ENCODE assay signal across 8 mouse cellular contexts in genomic region chr4:100170161-100170650, GRCm38 (mm10).
DNase-seq lines count a peak whose midpoint lies in the region; ATAC-seq lines count a peak whose summit lies in the region.

No protein-coding gene starts in this region.

- no peak overlapping the region for H3K27ac ChIP-seq in forebrain, embryonic 13.5 days
- peak overlapping the region; percentile 50; the same call in 1 of the 2 replicates for H3K27ac ChIP-seq in limb, embryonic 12.5 days
- no peak overlapping the region for H3K27ac ChIP-seq in neural tube, embryonic 15.5 days (replicated peaks)

- peak overlapping the region; percentile 27 for H3K4me3 ChIP-seq in forebrain, embryonic 13.5 days
- H3K4me3 ChIP-seq in limb, embryonic 12.5 days (replicated peaks): no peak overlapping the region
- H3K4me3 ChIP-seq in neural tube, embryonic 15.5 days (replicated peaks): no peak overlapping the region

- H3K4me1 ChIP-seq in forebrain, embryonic 13.5 days: peaks cover 23% of the 10 kb centered on the region
- H3K4me1 ChIP-seq in limb, embryonic 12.5 days (replicated peaks): peaks cover 53% of the 10 kb centered on the region
- H3K4me1 ChIP-seq in neural tube, embryonic 15.5 days: peaks cover 25% of the 10 kb centered on the region

- 0 out of 2 replicates have a peak overlapping the region, but pooled peaks have one; percentile 12 for H3K9ac ChIP-seq in forebrain, embryonic 13.5 days
- no peak overlapping the region for H3K9ac ChIP-seq in limb, embryonic 12.5 days (replicated peaks)
- no peak overlapping the region for H3K9ac ChIP-seq in neural tube, embryonic 15.5 days (replicated peaks)

- no peaks in the 10 kb centered on the region for H3K27me3 ChIP-seq in forebrain, embryonic 13.5 days
- H3K27me3 ChIP-seq in limb, embryonic 12.5 days: no peaks in the 10 kb centered on the region
- H3K27me3 ChIP-seq in neural tube, embryonic 15.5 days (replicated peaks): no peaks in the 10 kb centered on the region

- peak; percentile 43; the same call in 1 of the 2 replicates for ATAC-seq in forebrain, embryonic 13.5 days
- ATAC-seq in limb, embryonic 12.5 days (ENCODE audit: insufficient number of reproducible peaks, insufficient read depth, low FRiP score, low TSS enrichment, low read depth): no peak
- no peak for ATAC-seq in neural tube, embryonic 15.5 days (ENCODE audit: low FRiP score)

- peak overlapping the region; percentile 53 for H3K4me2 ChIP-seq in forebrain, embryonic 13.5 days
- H3K4me2 ChIP-seq in limb, embryonic 12.5 days: peak overlapping the region; percentile 45
- 0 out of 2 replicates have a peak overlapping the region, but pooled peaks have one; percentile 11 for H3K4me2 ChIP-seq in neural tube, embryonic 15.5 days

- DNase-seq in ovary, postnatal 36 days (ENCODE audit: low spot score): peak; percentile 13
- no peak for DNase-seq in ovary, postnatal 14 days (ENCODE audit: low spot score)
- DNase-seq in cerebellum, postnatal 25 days: no peak
- no peak for DNase-seq in spleen, postnatal 10 days (ENCODE audit: low spot score in 2 of 2)
- DNase-seq in natural killer cell, adult 2 months (ENCODE audit: low spot score in 2 of 2): no peak

- 20% methylated on average over 14 of the region's 14 CpGs for WGBS in forebrain, embryonic 13.5 days
- 26% methylated on average over 14 of the region's 14 CpGs for WGBS in limb, embryonic 12.5 days
- WGBS in neural tube, embryonic 15.5 days: 51% methylated on average over 14 of the region's 14 CpGs

- no peaks in the 10 kb centered on the region for H3K9me3 ChIP-seq in forebrain, embryonic 13.5 days (replicated peaks)
- no peaks in the 10 kb centered on the region for H3K9me3 ChIP-seq in limb, embryonic 12.5 days
- H3K9me3 ChIP-seq in neural tube, embryonic 15.5 days (replicated peaks): no peaks in the 10 kb centered on the region

- no peaks in the 10 kb centered on the region for H3K36me3 ChIP-seq in forebrain, embryonic 13.5 days (ENCODE audit: poor library complexity, severe bottlenecking)
- H3K36me3 ChIP-seq in limb, embryonic 12.5 days: no peaks in the 10 kb centered on the region
- H3K36me3 ChIP-seq in neural tube, embryonic 15.5 days: no peaks in the 10 kb centered on the region
